Mouse (Mus musculus): ENCODE results near the gene Clec9a.

Gene Clec9a

DNA sequence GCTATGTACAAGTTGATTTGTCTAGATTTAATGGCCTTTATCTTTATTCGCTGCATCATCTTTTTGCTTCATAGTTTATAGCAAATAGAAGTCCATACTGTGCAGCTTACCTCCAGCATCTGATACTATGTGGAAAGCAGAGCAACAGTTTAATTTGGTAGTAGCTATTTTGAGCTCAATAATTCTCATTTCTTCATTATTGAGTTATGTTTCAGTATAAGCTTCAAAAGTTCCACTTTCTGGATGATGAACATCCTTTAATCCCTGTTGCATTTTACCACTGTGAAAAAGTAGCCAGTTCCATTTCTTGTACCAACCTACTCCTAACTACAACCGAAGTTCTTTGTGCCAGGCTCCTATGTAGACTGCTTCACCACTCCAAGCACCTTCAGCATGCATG, at the start of gene Clec9a:
Gene Clec9a, plus strand, starts transcription at position 301 of the 400 bp plus-strand sequence.
- in situ Hi-C loops (cut with MboI, MseI): no loop called here

DNA sequence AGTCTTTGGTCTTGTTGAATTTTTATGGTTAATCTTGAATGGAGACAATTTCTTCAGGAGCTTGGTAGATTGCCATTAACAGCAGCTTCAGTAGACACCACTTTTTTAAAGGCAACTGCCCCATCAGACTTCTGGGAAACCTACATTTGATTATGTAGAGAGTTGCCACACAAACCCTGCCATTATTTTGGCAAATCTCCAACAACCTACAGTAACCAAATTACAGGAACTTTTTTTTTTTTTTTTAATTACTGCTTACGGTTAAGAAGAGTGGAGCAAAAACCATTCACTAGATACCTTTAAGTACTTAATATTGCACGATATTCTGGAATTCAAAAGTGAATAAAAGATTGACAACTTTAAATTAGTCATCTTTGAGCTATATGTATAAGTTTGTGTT, 49.1 kb upstream of the Clec9a start:
- in situ Hi-C loops (cut with MboI, MseI): loop anchor here (25.0 kb wide), 1 partner anchor 497 kb away; no protein-coding TSS in a partner anchor

- in situ Hi-C loops (cut with MboI, MseI): loop anchor here (5.0 to 25.0 kb wide), 3 partner anchors 107 to 502 kb away; no protein-coding TSS in a partner anchor
Measured at GRCm38 (mm10) chr6:129363942-129364341, 44.7 kb upstream of the Clec9a start.

GRCm38 (mm10) chr6:129365959-129366359, 42.7 kb upstream of the Clec9a start:
- in situ Hi-C loops (cut with MboI, MseI): loop anchor here (25.0 kb wide), 1 partner anchor 504 kb away; no protein-coding TSS in a partner anchor

DNA sequence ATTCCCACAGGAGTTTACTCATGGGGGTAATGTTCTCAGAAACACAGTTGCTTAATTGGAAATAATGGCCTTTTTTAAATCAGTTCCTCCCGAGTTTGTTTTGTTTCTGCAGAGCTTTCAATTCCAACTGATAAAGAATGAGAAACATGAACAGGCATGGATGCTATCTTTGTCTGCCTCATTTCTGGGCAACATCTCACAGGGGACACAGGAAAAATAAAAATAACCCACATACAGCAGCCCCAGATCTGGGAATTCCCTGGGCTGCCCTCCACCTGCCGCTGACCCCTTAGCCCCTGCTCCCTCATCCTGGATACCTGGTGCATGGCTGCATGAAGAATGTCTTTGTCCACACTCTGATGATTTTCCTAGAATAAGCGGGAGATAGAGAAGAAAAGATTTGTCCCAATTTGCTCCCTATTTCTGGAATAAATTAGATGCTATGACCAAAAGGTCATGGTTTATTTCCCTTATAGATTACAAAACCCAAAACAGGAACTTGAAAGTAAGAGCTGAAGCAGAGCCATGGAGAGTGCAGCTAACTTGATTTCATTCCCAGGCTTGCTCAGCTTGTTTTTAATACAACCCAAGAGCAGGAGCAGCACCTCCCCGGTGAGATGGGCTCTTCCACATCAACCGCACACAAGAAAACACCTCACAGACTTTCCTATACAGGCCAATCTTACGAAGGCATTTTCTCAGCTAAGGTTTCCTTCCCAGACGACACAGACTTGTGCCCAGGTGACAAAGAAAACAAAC, 39.1 kb upstream of the Clec9a start:
- in situ Hi-C loops (cut with MboI, MseI): loop anchor here (25.0 kb wide), 1 partner anchor 507 kb away; no protein-coding TSS in a partner anchor

- in situ Hi-C loops (cut with MboI, MseI): loop anchor here (25.0 kb wide), 1 partner anchor 513 kb away; no protein-coding TSS in a partner anchor
Measured at GRCm38 (mm10) chr6:129374937-129375471, 33.7 kb upstream of the Clec9a start.

DNA sequence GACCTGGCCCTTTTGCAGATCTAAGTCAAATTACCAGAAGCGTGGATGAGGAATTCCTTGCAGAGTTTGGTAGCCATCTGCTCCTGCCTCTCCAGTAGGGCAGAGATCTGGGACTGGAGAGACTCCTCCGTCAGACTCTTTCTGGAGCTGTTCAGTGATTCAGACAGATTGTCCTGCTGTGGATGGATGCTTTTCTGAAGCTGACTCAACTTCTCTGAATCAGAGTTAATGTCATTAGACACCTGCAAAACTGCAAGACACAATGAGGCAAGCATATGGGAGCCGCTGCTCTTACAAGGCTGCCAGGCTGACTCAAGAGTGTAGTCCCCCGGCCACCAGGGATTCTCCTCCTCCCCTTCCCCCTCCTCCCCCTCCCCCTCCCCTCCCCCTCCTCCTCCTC, 28.2 kb upstream of the Clec9a start:
- in situ Hi-C loops (cut with MboI, MseI): loop anchor here (10.0 kb wide), 1 partner anchor 134 kb away; the partner anchor contains the start of gene Tmem52b

DNA sequence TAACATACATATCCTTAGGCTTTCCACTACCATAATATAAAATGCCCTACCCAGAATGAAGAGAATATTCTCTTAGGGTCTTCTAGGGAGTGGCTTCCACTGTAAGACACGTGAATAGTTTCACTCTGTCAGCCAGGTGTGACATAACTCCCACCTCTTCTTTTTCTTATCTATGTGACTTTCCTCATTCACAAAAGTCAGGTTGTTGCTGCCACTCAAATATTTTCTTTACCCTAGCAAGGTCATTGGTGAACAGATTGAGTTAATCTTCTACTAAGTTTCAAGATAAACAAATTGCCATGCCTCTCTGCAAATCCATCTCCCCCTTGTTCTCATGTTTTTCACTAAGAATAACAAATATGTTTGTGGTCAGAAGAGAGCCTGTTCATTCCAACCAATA, 26.9 kb upstream of the Clec9a start:
- in situ Hi-C loops (cut with MboI, MseI): loop anchor here (10.0 kb wide), 1 partner anchor 133 kb away; the partner anchor contains the start of gene Tmem52b

DNA sequence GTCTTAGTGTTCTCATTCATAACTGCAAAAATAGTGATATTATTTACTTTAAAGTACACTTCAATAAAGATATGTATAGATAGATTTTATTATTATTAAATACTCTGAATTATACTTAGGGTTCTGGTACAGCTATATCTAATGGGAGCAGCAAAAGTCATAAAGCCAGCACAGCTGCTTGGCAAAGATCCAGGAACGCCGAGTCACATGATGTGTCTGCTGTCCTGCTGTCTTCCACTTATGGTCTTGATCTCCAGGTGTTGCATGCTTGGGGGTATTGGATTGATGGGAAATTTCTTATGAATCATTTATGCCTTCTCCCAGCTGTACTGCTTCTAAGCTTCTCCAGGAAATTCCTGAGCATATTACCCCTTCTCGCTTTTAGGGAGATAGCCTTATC, 25.2 kb upstream of the Clec9a start:
- in situ Hi-C loops (cut with MboI, MseI): loop anchor here (10.0 kb wide), 1 partner anchor 131 kb away; the partner anchor contains the start of gene Tmem52b

DNA sequence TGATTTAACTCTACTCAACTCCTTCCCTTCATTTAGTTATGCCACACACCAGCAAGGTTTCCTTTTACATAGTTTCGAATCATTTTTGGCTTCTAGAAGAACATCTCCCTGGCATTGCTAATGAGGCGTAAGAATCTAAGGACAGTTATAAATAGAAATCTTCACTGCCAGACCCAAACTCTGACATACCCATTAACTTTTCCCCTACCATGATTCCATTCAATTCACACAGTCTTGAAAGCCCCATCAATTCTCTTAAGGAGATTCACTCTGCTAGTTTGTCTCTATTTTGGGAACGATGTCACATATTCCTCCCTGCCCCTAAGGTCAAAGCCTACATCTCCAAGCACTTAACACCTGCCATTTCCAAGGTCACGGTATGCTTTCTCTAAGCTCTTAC, 23.7 kb upstream of the Clec9a start:
- in situ Hi-C loops (cut with MboI, MseI): loop anchor here (10.0 kb wide), 1 partner anchor 130 kb away; the partner anchor contains the start of gene Tmem52b

GRCm38 (mm10) chr6:129385774-129386173, 22.9 kb upstream of the Clec9a start, which contains the start of gene Clec12b:
TSS of gene Clec12b (minus strand) at chr6:129385874.
- in situ Hi-C loops (cut with MboI, MseI): loop anchor here (10.0 kb wide), 1 partner anchor 129 kb away; the partner anchor contains the start of gene Tmem52b

DNA sequence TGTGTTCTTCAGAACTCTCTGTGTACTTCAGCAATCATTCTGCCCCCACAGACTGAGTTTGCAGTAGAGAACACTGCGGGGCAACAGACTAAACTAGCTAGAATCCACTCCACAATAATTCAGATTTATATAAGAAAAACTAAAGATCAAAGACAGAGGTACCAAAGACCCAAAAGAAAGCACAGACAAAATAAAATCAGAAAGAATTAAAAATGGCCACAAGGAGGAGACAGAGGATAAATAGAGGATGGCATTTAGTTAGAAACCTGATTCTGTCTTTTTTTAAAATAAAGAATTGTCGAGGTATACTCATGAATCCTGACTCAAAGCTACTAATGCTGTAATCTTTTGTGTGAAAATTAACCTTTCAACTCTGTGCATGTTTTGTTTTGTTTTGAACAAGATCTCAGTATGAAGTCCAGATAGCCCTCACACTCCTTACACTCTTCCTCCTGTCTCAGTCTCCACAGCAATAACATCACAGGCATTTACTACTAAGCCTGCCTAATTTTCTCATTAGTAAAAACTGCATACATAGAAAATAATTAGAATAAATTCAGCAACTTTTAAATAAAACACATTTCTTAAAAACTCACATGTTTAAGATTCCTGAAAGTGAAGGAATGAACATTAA, 15.5 kb upstream of the Clec9a start:
- in situ Hi-C loops (cut with MboI, MseI): no loop called here

DNA sequence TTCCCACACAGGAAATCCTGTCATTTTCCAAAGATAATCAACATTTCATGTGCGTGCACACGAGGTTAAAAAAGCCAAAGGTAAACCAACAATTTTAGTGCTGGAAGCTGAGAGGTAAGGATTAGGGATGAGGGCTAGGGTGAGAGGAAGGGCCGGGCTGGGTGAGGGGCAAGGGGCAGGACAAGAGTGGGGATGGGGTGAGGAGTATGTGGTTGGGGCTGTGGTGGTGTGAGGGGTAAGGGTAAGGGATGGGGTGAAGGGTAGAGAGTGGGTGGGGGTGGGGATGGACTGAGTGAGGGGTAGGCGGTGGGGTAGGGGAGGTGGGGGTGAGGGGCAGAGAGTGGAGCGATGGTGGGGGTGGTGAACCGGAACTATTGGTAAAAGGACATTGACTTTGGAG, 14.9 kb upstream of the Clec9a start:
- in situ Hi-C loops (cut with MboI, MseI): no loop called here

DNA sequence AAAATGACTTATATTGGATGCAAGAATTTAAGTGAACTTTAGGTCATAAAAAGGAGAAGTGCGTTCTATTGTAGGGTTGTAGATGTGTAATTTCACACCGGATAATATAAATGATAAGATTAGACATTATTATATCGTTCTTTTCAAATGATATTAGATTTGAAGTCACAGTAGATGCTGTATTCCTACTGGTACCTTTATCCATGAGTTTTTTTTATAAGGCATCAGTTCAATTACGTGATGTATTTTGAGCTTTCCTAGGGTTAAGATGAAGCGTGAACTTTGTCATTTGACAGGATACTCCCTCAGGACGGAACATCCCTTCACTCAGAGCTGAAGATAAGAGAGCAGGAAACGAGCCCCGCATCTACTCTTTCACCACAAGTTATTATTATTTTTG, 11.7 kb upstream of the Clec9a start, which contains the start of gene Clec1b:
Gene Clec1b, plus strand, starts transcription at position 301 of the 400 bp plus-strand sequence.
- in situ Hi-C loops (cut with MboI, MseI): no loop called here

GRCm38 (mm10) chr6:129399945-129400344, 8.7 kb upstream of the Clec9a start:
- in situ Hi-C loops (cut with MboI, MseI): no loop called here

- in situ Hi-C loops (cut with MboI, MseI): no loop called here
Measured at GRCm38 (mm10) chr6:129402404-129402803, 6.3 kb upstream of the Clec9a start.

DNA sequence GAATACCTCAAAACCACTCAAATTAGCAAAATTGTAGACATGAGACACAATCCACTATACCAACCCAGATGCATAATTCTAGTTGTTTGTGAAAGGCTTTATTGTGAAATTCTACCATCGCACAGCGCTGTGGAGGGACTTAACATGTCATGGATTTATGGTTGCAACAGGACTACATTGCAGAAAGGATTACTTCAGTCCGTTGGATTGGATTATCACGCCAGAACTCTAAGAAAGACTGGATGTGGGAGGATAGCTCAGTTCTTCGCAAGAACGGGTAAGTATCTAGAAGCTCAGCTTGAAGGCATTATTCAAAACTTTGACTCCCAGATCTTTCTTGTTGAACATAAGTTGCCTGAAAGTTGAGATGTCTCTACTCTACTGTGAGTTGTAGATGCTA, 5.3 kb upstream of the Clec9a start:
- in situ Hi-C loops (cut with MboI, MseI): no loop called here

- in situ Hi-C loops (cut with MboI, MseI): no loop called here
Measured at GRCm38 (mm10) chr6:129405999-129406398, 2.7 kb upstream of the Clec9a start.

DNA sequence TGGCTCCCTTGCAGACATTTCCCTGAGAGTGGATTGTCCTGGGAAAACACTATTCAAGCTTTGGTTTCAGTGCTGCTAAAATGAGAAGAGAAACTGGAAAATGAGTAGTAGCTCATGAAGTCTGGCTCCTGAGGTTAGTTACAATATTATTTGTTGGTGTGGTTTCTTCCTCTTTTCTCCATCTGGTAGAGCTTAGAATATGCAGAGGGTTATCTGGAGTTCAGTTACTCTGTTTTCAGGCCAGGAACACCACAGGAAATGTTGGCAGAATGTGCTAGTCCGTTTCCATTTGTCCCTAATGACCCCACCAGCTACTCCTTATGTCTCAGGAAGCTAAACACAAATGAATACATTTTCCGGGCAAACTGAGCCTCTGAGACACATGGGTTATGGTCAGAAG, 1.3 kb upstream of the Clec9a start:
- in situ Hi-C loops (cut with MboI, MseI): no loop called here

DNA sequence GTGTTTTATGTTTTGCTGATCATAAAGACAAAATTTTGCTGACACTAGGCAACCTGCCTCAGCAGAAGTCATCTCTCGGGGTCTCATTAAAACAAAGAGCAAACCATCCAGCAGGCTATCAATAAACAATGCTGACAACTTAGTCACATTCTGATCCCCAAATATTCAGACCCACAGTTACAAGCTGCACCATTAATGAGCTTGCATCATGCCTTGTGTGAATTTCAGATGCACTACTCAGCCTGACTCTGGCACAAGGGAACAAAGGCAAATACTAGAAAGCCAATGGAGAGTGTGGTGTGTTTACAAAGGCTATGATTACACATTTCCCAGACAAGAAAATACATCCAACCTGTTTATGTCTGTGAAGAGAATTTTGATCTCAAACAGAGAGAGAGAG, 5.5 kb downstream of the Clec9a start:
- in situ Hi-C loops (cut with MboI, MseI): no loop called here

- in situ Hi-C loops (cut with MboI, MseI): no loop called here
Measured at GRCm38 (mm10) chr6:129422311-129422710, 13.6 kb downstream of the Clec9a start.

Data from T-helper 2 cell (primary cell).